Mouse (Mus musculus) forebrain, embryonic 15.5 days (tissue): ENCODE data around the gene Ppp6r2. TPM values are rescaled to one million over a fixed set of nuclear protein-coding genes. Genes with fewer than 3 reads are reported as not detected.

Source experiments
- ATAC-seq: fragments of 200-750 bp; cut with Nextera tagmentation; replicated peaks from 2 replicates; pipeline ENCODE4 v1.8.0; 2017; ENCODE audit warnings: mild to moderate bottlenecking, moderate TSS enrichment, moderate library complexity
- H3K27ac ChIP-seq: fragments of 300-500 bp; sonication (generic); replicated peaks from 2 replicates; pipeline ENCODE4 v1.5.1; 2015; ENCODE audit warnings: mild to moderate bottlenecking, inconsistent platforms
- H3K27me3 ChIP-seq: fragments of 300-500 bp; sonication (generic); 2 replicates; pipeline ENCODE4 v1.6.1; 2015; ENCODE audit warnings: inconsistent platforms
- H3K36me3 ChIP-seq: fragments of 300-500 bp; sonication (generic); 2 replicates; pipeline ENCODE4 v1.6.1; 2015; ENCODE audit warnings: mild to moderate bottlenecking, inconsistent platforms
- H3K4me1 ChIP-seq: fragments of 300-500 bp; sonication (generic); 2 replicates; pipeline ENCODE4 v1.6.1; 2015; ENCODE audit warnings: inconsistent platforms
- H3K4me2 ChIP-seq: fragments of 300-500 bp; sonication (generic); replicated peaks from 2 replicates; pipeline ENCODE4 v1.6.1; 2015; ENCODE audit warnings: mild to moderate bottlenecking, inconsistent platforms
- H3K4me3 ChIP-seq: fragments of 300-500 bp; sonication (generic); 2 replicates; pipeline ENCODE4 v1.5.1; 2015; ENCODE audit warnings: mild to moderate bottlenecking, inconsistent platforms
- H3K9ac ChIP-seq: fragments of 300-500 bp; sonication (generic); replicated peaks from 2 replicates; pipeline ENCODE4 v1.6.1; 2015; ENCODE audit warnings: mild to moderate bottlenecking, inconsistent platforms
- H3K9me3 ChIP-seq: fragments of 300-500 bp; sonication (generic); 2 replicates; pipeline ENCODE4 v1.6.1; 2016; ENCODE audit warnings: inconsistent platforms
- WGBS: fragments of 180-500 bp; shearing (Covaris S2); methylation state at CpG from one replicate; pipeline ENCODE4 v1.1.7; 2015; ENCODE audit warnings: mixed read lengths; 5-methylcytosine and 5-hydroxymethylcytosine counted together
- polyA plus RNA-seq: library from polyadenylated mRNA; unstranded; fragments of >200 nt; fragmentation: Nextera tagmentation; extraction: Ambion mirVana; gene quantifications from 2 replicates; pipeline ENCODE4 v1.2.1, GENCODE M21; 2015

Gene Ppp6r2
- polyA plus RNA-seq, 1 experiment from 2014 or later, result 83.6 TPM

DNA sequence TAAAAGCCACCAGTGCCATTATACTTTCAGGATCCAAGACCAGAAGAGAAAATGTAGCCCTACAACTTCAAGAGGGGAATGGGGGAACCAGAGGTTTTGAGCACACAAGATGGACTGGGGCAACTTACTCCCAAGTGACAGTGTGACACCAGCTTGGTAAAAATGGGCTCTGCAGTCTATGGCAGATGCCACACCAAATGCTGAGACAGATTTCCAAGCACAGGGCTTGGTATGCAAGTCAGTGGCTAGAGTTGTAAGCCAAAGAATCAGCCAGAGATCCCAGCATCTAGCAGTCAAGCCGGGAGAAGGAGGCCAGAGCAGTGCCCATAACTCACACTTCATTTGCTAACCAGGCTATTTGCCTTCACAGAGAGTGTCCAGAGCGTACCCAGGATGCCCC lies 86.3 kb downstream of the Ppp6r2 start:
- Histone ChIP-seq H3K4me1 (no peaks in the 10 kb centered on the region), H3K9ac (no peak overlapping the region), H3K36me3 (peaks cover 89% of the 10 kb centered on the region), H3K27me3 (no peaks in the 10 kb centered on the region), H3K4me2 (no peak overlapping the region), H3K27ac (no peak overlapping the region), H3K4me3 (no peak overlapping the region), H3K9me3 (no peaks in the 10 kb centered on the region)
- no peak for ATAC-seq
- 89% methylated on average over 2 of the region's 2 CpGs for WGBS

DNA sequence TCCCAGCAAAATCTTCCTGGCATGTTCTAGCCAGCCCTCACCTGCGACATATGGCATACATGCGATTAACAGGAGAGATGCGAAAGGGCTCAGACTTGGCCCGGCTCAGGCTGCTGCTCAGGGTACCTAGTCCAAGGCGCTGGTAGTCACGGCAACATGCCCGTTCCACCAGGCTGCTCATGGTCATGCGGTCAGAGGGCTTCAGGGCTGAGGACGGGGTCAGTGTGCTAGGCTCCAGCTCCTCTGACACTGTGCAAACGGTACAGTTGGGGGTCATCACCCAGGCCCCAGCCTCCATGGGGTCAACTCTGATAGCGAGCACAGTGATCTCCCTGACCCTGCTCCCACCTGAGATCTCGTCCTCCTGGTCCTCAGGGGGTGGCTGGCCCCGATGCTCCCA lies 88.8 kb downstream of the Ppp6r2 start:
- 91% methylated on average over 13 of the region's 13 CpGs for WGBS
- ATAC-seq, result no peak
- Histone ChIP-seq H3K4me2 (no peak overlapping the region), H3K9ac (no peak overlapping the region), H3K36me3 (peaks cover 85% of the 10 kb centered on the region), H3K27ac (no peak overlapping the region), H3K4me3 (no peak overlapping the region), H3K9me3 (no peaks in the 10 kb centered on the region), H3K27me3 (no peaks in the 10 kb centered on the region), H3K4me1 (no peaks in the 10 kb centered on the region)

DNA sequence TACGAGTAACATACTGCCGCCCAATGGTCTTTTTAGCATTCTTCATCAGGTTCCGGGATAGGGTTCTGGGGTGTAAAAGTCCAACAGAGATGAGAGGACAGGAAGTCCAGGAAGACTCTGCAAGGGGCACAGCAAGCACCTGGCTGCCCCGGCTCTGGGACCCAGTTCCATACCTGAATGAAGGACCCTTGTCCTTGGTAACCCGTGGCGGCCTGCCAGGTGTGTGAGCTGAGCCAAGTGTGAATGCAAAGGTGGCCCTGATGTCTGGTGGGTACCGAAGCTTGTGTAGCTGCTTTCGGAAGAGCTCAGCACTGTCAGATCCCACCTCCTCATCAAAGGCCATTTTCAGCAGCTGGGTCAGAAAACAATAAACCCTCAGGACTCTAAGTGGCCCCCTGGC lies 89.2 kb downstream of the Ppp6r2 start:
- no peak for ATAC-seq

DNA sequence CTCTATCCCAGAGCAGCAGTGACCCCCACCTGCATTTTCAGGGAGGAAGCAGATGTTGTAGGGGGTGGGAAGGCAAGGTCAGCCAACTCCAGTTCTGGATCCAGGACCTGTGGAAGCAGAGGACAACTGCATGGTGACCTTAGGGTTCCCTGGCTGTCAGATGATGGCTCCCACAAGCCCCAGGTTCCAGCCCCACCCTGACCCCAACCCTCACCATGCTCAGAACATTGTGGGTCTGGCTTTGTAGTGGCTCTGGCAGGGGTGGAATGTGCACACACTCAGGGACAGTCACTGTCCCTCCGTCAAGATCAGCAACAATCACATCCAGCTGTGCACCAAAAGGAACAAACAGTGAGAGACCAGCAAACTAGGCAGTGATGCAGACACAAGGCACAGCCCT lies 94.6 kb downstream of the Ppp6r2 start:
- Histone ChIP-seq H3K27ac (no peak overlapping the region), H3K4me1 (peaks cover 13% of the 10 kb centered on the region), H3K36me3 (peaks cover 58% of the 10 kb centered on the region), H3K9ac (no peak overlapping the region), H3K4me2 (no peak overlapping the region), H3K27me3 (no peaks in the 10 kb centered on the region), H3K9me3 (no peaks in the 10 kb centered on the region), H3K4me3 (no peak overlapping the region)
- no peak for ATAC-seq
- 70% methylated on average over 1 of the region's 1 CpGs for WGBS

More for the DNA sequence above, 89.2 kb downstream of the Ppp6r2 start:
- no peaks in the 10 kb centered on the region for H3K27me3 ChIP-seq
- peaks cover 85% of the 10 kb centered on the region for H3K36me3 ChIP-seq
- H3K4me2 ChIP-seq, result no peak overlapping the region
- H3K4me1 ChIP-seq, result no peaks in the 10 kb centered on the region
- no peaks in the 10 kb centered on the region for H3K9me3 ChIP-seq
- H3K4me3 ChIP-seq, result no peak overlapping the region
- WGBS, result 96% methylated on average over 8 of the region's 8 CpGs
- H3K9ac ChIP-seq, result no peak overlapping the region
- H3K27ac ChIP-seq, result no peak overlapping the region

DNA sequence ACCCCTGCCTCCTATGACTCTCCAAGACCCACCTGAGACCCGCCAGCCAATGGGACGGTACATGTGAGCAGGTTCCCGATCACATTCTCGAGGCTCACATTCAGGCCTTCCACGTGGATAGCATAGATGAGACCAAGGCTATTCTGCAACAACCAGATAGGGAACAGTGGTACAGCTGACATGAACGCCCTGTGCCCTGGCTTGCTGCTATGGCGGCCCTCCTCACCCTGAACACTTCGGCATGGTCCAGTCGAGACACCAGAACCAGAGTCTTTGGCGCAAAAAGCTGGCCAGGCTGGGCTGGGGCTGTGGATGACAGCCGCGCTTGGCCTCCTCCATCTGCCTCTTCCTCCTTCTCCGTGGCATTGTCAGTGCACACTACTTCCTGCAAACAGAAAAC lies 96.1 kb downstream of the Ppp6r2 start:
- H3K9me3 ChIP-seq, result no peaks in the 10 kb centered on the region
- ATAC-seq, result no peak
- H3K4me3 ChIP-seq, result no peak overlapping the region
- no peak overlapping the region for H3K9ac ChIP-seq
- 92% methylated on average over 13 of the region's 13 CpGs for WGBS
- peaks cover 43% of the 10 kb centered on the region for H3K36me3 ChIP-seq
- no peaks in the 10 kb centered on the region for H3K27me3 ChIP-seq
- H3K4me1 ChIP-seq, result peaks cover 21% of the 10 kb centered on the region
- H3K4me2 ChIP-seq, result no peak overlapping the region
- no peak overlapping the region for H3K27ac ChIP-seq

DNA sequence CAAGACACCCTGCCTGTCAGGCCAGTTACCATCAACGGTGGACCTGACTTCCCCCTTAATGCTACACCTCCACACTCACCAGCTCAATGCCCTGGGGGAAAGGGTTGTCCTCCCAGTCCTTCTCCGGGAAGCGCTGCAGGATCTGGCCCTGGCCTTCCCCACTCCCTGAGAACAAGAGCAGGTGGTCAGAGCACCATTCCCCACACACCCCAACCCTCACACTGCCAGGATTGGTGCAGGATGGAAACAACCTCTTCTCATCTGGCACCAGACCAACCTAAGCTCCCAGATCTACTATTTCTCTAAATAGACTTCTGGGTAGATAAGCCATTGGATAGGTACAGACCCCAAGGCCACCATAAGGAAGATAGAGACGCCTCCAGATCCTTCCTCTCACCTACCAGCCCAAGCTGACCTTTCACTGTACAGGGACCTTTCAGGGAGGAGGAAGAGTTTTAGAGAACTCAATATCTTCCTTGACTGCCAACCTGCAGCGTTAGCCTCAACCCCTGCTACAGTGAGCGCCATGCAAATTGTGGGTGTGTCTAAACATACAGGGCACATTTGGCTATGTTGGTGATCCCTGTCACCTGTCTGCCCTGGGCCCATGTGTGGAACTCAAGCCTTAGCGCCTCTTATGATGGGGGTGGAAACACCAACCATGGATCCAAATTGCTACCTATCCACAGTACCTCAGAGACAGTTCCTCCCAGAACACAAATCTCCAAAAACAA lies 97.2 kb downstream of the Ppp6r2 start:
- Histone ChIP-seq H3K4me2 (no peak overlapping the region), H3K36me3 (peaks cover 32% of the 10 kb centered on the region), H3K4me3 (no peak overlapping the region), H3K27me3 (no peaks in the 10 kb centered on the region), H3K9ac (no peak overlapping the region), H3K27ac (no peak overlapping the region), H3K4me1 (peaks cover 32% of the 10 kb centered on the region), H3K9me3 (no peaks in the 10 kb centered on the region)
- WGBS, result 84% methylated on average over 7 of the region's 7 CpGs
- ATAC-seq, result no peak

DNA sequence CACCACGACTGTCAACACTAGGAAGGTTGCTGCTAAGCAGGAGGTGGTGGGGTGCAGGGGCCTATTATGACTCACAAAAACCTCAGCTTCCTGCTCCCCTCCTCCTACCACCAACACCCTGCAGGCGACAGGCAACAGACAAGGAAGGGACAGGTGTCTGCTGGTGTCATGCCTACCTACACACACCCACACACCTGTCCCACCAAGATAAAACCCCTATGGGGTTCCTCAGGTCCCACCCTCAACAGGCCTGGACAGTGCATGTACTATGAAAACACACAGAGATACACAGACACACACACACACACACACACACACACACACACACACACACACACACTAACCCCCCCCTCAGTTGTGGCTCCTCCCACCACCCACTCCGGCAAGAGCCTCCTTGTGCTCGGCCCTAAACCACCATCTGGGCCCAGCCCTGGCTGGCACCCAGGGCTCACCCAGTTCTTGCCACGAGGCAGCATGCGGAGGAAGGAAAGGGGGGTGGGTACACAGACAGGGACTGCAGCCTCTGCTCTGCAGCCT lies 98.7 kb downstream of the Ppp6r2 start:
- H3K27me3 ChIP-seq, result no peaks in the 10 kb centered on the region
- H3K9ac ChIP-seq, result no peak overlapping the region
- peak overlapping the region; percentile 28; the same call in 1 of the 2 replicates for H3K27ac ChIP-seq
- H3K4me2 ChIP-seq, result no peak overlapping the region
- no peak overlapping the region for H3K4me3 ChIP-seq
- WGBS, result 48% methylated on average over 6 of the region's 6 CpGs
- peaks cover 42% of the 10 kb centered on the region for H3K4me1 ChIP-seq
- H3K9me3 ChIP-seq, result no peaks in the 10 kb centered on the region
- H3K36me3 ChIP-seq, result peaks cover 21% of the 10 kb centered on the region; the same call in 1 of the 2 replicates
- ATAC-seq, result no peak

DNA sequence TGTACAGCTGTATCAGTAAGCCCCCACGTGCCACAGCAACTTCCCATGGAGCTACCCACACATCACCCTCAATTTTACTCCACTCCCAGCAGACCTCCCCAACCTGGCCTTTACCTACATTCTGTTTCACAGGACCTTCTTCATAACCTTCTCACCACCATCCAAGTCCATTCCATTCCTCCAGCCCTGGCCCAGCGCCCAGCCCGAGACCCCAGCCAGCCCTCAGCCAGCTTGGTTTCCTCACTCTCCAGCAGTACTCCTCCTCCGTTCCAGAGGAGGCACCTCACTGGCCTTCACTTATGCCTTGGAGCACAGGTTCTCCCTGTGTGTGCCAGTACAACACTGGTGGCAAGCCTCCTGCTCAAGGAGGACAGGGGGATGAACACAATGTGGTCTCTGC lies 102.0 kb downstream of the Ppp6r2 start:
- Histone ChIP-seq H3K4me2 (peak overlapping the region; percentile 85), H3K36me3 (no peaks in the 10 kb centered on the region), H3K9ac (no peak overlapping the region), H3K27ac (no peak overlapping the region), H3K9me3 (no peaks in the 10 kb centered on the region), H3K27me3 (no peaks in the 10 kb centered on the region), H3K4me1 (peaks cover 47% of the 10 kb centered on the region), H3K4me3 (peak overlapping the region; percentile 78)
- 77% methylated on average over 4 of the region's 4 CpGs for WGBS
- no peak for ATAC-seq

DNA sequence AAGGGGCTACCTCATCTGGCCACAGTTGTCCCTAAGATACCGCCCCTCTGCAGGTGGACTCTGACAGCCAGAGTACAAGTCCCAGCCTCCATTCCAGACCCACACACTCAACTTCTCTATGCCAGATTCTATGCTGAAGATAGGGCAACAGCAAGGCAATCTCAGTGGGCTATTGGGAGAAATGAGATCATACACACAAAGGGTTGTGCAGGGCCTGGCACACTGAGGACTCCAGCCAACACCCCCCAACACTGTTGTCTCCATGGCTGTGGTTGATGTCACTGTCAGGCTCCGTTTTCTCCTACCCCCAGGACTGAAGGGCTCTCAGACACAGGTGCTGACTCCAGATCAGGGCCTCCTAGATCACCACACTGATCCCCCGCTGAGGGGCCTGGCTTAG lies 102.8 kb downstream of the Ppp6r2 start:
- Histone ChIP-seq H3K27ac (no peak overlapping the region), H3K36me3 (no peaks in the 10 kb centered on the region), H3K4me1 (peaks cover 47% of the 10 kb centered on the region), H3K4me3 (peak overlapping the region; percentile 78), H3K9ac (peak overlapping the region; percentile 80), H3K27me3 (no peaks in the 10 kb centered on the region), H3K4me2 (peak overlapping the region; percentile 85), H3K9me3 (no peaks in the 10 kb centered on the region)
- 27% methylated on average over 3 of the region's 3 CpGs for WGBS
- no peak for ATAC-seq

DNA sequence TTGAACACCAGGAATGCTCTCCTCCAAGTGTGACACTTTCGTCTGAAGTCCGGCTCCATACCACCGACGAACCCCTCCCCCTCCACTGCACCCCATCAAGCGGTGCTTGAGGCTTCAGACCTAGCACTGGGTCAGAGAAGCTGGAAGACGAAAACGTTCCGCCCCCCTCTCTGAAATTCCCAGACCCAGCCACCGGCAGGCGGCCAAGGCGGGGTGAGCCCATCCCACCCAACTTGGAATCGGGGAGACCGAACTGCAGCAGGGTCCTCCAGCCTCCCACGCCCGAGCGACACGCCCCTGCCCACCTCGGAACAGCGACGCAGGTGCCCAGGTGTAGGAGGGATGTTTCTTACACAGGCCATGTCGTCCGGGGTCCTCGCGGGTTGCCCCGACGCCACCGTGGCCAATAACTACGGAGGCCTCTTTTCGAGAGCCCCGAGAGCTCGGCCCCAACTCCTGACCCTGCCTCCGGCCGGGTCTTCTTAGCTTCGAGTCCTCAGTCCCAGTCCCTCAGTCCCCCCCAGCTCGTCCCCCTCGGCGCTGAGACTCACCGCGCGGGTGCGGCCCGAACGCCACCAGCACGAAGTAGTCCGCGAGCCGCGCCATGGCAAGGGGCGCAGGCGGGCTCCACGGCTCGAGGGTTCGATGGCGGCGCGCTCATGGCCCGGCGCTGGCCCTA lies 103.3 kb downstream of the Ppp6r2 start:
- Histone ChIP-seq H3K27me3 (no peaks in the 10 kb centered on the region), H3K4me3 (peak overlapping the region; percentile 78), H3K9ac (peak overlapping the region; percentile 80), H3K27ac (peak overlapping the region; percentile 42; the same call in 1 of the 2 replicates), H3K4me1 (peaks cover 47% of the 10 kb centered on the region), H3K4me2 (peak overlapping the region; percentile 85), H3K9me3 (no peaks in the 10 kb centered on the region), H3K36me3 (no peaks in the 10 kb centered on the region)
- under 1% methylated on average over 58 of the region's 58 CpGs for WGBS
- peak; percentile 63 for ATAC-seq

DNA sequence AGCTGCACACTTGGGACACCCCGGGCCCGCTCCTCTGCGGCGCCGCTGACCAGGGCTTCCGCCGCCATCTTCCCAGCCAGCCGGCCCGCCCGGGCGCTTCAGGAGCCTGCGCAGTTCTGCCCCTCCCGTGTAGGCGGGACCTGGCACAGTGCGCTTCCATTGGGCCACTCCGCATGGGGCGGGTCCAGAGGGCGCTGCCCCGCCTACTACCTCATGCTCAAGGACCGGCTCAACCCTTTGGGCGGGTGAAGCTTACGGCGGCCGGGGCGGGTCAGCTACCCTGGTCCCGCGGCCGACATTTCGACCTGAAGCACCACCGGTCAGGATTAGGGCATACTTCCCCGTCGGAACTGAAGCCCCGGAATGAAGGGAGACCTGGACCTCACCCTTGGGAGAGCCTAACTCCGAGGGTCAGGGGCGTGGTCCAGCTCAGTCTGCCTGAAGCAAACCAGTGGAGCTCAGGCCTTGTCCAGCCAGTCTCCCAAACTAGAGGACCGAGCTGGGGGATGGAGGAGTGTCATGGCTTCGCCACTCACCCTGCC lies 103.9 kb downstream of the Ppp6r2 start, which contains the start of gene Sbf1:
Sbf1 (minus strand) TSS at position 122 of the 542 bp plus-strand sequence.
- Histone ChIP-seq H3K9me3 (no peaks in the 10 kb centered on the region), H3K4me2 (peak within 1 kb of the TSS; percentile 85), H3K9ac (peak within 1 kb of the TSS; percentile 80), H3K4me1 (peaks cover 41% of the 10 kb centered on the region), H3K27ac (peak within 1 kb of the TSS; percentile 42; the same call in 1 of the 2 replicates), H3K36me3 (no peaks in the 10 kb centered on the region), H3K27me3 (no peaks in the 10 kb centered on the region), H3K4me3 (peak within 1 kb of the TSS; percentile 78)
- ATAC-seq, result peak; percentile 99
- under 1% methylated on average over 37 of the region's 37 CpGs for WGBS

DNA sequence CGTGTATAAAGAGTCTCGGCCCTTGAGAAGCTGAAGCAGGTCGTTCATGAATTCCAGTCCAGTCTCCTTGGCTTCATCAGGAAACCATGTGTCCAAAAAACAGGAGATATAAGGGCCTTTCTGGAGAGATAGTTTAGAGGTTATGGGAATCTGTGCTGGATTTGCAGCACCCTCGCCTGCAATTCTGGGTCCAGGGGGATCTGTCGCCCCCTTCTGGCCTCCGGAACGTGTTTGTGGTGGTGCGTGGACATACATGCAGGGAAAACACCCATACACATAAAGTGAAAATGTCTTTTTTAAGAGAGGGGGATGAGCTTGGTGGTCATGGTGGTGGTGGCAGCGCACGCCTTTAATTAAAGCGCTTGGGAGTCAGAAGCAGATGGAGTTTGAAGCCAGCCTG lies 104.8 kb downstream of the Ppp6r2 start:
- Histone ChIP-seq H3K4me3 (no peak overlapping the region), H3K36me3 (no peaks in the 10 kb centered on the region), H3K9ac (no peak overlapping the region), H3K4me2 (no peak overlapping the region), H3K27ac (no peak overlapping the region), H3K9me3 (no peaks in the 10 kb centered on the region), H3K4me1 (peaks cover 32% of the 10 kb centered on the region), H3K27me3 (no peaks in the 10 kb centered on the region)
- WGBS, result 64% methylated on average over 11 of the region's 11 CpGs
- ATAC-seq, result no peak
